Mouse (Mus musculus) gastrocnemius, adult 2 months (tissue): ENCODE results near the gene Zfp646. TPM values are rescaled to one million over a fixed set of nuclear protein-coding genes. Genes with fewer than 3 reads are reported as not detected.
"Not testable (repeated sequence)": the region's sequence is repeated elsewhere in the genome, so short reads cannot be mapped to it uniquely, and the experiment has no call there.

ENCODE experiments used
- DNase-seq: peaks from one replicate; pipeline ENCODE4 v3.0.0; 2022
- H3K27ac ChIP-seq: fragments of 200-600 bp; 2 replicates; pipeline ENCODE4 v1.8.1; 2022; ENCODE audit warnings: mild to moderate bottlenecking
- H3K4me3 ChIP-seq: fragments of 200-600 bp; 2 replicates; pipeline ENCODE4 v1.8.1; 2022; ENCODE audit warnings: mild to moderate bottlenecking, moderate library complexity
- CTCF ChIP-seq: fragments of 200-600 bp; IDR thresholded peaks from 2 replicates; pipeline ENCODE4 v1.8.1; 2022; ENCODE audit warnings: antibody characterized with exemption, mild to moderate bottlenecking, moderate library complexity
- intact Hi-C: fragments of 180-260 bp; cut with DNase I; formaldehyde crosslinking; loops from one replicate; pipeline ENCODE4 v1.15.1; 2025
- total RNA-seq, 2 experiments: library from RNA; stranded (reverse); gene quantifications; 2 replicates each; pipeline ENCODE4 v1.2.3; 2021

The Zfp646 gene
- total RNA-seq, 2 experiments from 2014 or later = 11.8 to 15.4 TPM

DNA sequence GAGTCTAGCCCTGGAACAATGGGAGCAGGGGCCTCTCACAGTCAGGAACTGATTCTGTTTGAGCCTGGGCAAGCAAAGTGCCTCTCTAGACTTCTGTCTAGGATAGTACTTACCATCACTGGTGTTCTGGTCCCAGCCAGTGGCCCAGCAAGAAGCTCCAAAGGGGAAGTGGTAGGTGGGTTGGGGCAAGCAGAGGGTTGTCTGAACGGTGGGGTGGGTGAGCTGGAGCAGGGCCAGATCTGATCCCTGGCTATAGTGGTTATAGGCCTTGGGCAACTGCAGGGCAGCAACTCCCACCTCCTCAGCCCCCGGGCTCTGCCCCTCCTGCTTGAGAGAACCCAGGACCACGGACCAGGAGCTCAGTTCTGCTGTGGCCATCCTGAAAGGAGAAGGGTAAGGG, 12.8 kb downstream of the Zfp646 start:
- TF ChIP-seq CTCF = no peak
- H3K4me3 ChIP-seq = no peak overlapping the region
- no peak overlapping the region for H3K27ac ChIP-seq
- no peak for DNase-seq
- intact Hi-C loops = no loop called here

DNA sequence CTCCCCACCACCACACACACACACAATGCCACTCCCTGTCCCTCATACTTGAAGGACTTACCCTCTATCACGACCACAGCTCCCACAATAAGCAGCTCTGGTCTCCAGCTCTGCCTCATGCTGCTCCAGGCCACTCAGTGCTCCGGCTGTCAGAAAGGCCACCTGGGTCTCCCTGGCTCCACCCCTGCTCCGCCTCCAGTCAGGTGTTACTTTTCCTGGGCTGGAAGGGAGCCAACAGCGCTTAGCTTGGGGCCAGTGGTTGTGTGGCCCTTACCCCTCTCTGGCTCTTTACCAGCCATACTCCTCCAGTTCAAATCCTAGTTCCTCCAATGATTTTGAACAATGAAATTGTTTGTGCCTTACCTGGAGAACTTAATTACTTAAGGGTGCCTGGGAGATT, 14.8 kb downstream of the Zfp646 start, which contains the start of gene Prss53:
Gene Prss53 (minus strand): TSS at position 173 of the 400 bp plus-strand sequence.
- no peak for DNase-seq
- intact Hi-C loops = no loop called here
- no peak within 1 kb of the TSS for H3K4me3 ChIP-seq
- no peak within 1 kb of the TSS for H3K27ac ChIP-seq
- TF ChIP-seq CTCF = no peak

DNA sequence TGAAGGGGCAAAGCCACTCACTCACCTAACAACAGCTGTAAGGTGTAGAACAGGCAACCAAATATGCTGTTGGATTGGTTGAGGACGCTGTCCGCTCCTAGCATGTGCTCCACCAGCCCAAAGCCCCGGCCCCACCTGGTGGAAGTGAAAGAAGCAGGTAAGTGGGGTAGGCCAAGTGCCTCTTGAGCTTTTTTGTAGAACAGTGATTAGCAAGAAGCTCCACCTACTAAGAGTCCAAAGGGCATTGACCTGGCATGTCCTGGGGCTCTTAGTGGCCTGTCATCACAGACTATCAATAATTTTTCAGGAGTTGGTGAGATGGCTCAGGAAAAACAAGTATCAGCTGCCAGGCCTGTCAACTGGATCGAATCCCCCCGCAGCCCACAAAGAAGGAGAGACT, 18.5 kb downstream of the Zfp646 start:
- intact Hi-C loops = no loop called here
- peak overlapping the region; percentile 93 for H3K27ac ChIP-seq
- H3K4me3 ChIP-seq = peak overlapping the region; percentile 90
- no peak for DNase-seq
- no peak for TF ChIP-seq CTCF

- peak within 1 kb of the TSS; percentile 90 for H3K4me3 ChIP-seq
- TF ChIP-seq CTCF = peak; percentile 45
- DNase-seq = peak; percentile 97
- intact Hi-C loops = loop anchor here (5.0 kb wide), 1 partner anchor 42 kb away; no protein-coding TSS in a partner anchor
- peak within 1 kb of the TSS; percentile 93 for H3K27ac ChIP-seq
Observed at GRCm38 (mm10) chr7:127895442-127895841, 19.4 kb downstream of the Zfp646 start, which contains the start of the genes Gm21974 and Vkorc1. Gene Gm21974 (minus strand): TSS chr7:127895454. Gene Vkorc1 (minus strand): TSS chr7:127895617.

DNA sequence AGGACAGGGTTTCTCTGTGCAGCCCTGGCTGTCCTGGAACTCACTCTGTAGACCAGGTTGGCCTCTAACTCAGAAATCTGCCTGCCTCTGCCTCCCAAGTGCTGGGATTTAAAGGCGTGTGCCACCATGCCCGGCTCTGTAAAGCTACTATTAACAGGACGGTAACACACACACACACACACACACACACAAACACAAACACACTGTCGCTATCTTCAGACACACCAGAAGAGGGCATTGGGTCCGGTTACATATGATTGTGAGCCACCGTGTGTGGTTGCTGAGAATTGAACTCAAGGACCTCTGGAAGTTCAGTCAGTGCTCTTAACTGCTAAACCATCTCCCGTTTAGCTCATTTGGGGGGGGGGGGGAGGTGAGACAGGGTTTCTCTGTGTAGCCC, 19.9 kb downstream of the Zfp646 start:
- intact Hi-C loops = loop anchor here (5.0 kb wide), 1 partner anchor 41 kb away; no protein-coding TSS in a partner anchor
- DNase-seq = not testable (repeated sequence)
- peak overlapping the region; percentile 90 for H3K4me3 ChIP-seq
- H3K27ac ChIP-seq = peak overlapping the region; percentile 93

DNA sequence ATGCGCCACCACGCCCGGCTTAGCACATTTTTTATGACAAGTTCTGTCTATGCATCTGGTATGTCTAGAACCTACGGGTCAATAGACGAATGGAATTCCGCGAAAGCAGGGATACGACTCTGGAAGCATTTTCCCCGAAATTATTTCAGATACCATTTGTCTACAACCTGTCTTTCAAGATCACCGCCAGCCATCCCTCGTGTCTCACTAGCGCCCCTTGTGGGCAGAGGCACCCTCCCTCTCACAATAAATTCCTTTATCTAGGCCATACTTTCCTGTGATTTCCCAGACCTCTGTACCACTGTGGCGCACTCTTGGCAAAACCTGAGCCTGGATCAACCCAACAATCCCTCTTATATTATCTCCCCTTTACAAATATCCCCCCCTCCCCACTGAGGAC, 20.4 kb downstream of the Zfp646 start:
- TF ChIP-seq CTCF = peak; percentile 76
- intact Hi-C loops = loop anchor here (5.0 kb wide), 1 partner anchor 41 kb away; no protein-coding TSS in a partner anchor
- peak; percentile 76 for DNase-seq
- Histone ChIP-seq H3K27ac (peak overlapping the region; percentile 93), H3K4me3 (no peak overlapping the region)

DNA sequence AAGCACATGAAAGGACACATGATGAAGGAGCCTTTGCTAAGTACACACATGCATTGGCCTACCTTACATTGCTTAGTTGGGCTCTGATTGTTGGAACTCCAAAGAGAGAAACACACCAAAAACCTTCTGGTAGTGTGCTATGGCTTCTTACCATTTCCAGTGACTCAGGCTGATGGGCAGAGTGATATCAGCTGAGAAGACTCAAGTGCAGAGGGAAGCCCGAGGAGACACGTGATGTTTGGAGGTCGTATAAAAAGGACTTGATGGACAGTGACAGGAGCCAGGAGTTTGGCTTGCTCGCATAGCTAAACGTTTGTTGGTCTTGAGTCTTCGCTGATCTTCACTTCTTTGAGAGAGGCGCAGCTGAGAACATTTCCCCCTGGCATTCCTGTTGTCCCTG, 21.5 kb downstream of the Zfp646 start:
- H3K4me3 ChIP-seq = no peak overlapping the region
- intact Hi-C loops = loop anchor here (5.0 kb wide), 1 partner anchor 40 kb away; no protein-coding TSS in a partner anchor
- no peak for TF ChIP-seq CTCF

DNA sequence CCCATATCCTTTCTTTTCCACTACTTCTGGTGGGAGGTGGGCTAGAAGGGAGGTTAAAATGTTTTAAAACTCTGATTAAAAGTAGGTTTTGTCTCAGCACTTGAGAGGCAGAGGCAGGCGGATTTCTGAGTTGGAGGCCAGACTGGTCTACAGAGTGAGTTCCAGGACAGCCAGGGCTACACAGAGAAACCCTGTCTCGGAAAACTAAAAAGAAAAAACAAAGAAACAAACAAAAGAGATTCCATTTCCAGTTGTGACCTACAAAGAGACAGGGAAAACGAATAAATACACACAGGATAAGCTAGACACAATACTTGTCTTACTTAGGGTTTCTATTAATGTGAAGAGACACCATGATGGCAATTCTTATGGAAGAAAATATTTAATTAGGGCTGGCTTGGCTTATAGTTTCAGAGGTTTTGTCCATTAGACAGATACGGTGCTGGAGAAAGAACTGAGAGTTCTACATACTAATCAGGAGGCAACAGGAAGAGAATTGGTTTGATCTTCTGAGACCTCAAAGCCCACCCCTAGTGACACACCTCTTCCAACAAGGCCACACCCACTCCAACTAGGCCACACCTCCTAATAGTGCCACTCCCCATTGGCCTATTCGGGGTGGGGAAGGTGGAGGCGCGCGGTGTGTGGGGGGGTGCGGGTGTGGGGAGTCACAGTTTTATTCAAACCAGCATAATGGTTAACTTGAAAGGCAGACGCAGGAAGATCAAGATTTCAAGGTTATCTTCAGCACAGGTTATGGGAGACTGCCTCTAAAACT, 22.3 kb downstream of the Zfp646 start:
- DNase-seq = no peak
- Histone ChIP-seq H3K27ac (no peak overlapping the region), H3K4me3 (no peak overlapping the region)
- intact Hi-C loops = loop anchor here (5.0 kb wide), 1 partner anchor 39 kb away; no protein-coding TSS in a partner anchor
- TF ChIP-seq CTCF = no peak

More for the DNA sequence above, 21.5 kb downstream of the Zfp646 start:
- DNase-seq = no peak
- H3K27ac ChIP-seq = no peak overlapping the region

GRCm38 (mm10) chr7:127899997-127900396, 24.0 kb downstream of the Zfp646 start:
- TF ChIP-seq CTCF = no peak
- no peak overlapping the region for H3K4me3 ChIP-seq
- no peak for DNase-seq
- intact Hi-C loops = loop anchor here (5.0 kb wide), 1 partner anchor 37 kb away; no protein-coding TSS in a partner anchor
- no peak overlapping the region for H3K27ac ChIP-seq

- no peak overlapping the region for H3K4me3 ChIP-seq
- H3K27ac ChIP-seq = no peak overlapping the region
- intact Hi-C loops = no loop called here
- no peak for TF ChIP-seq CTCF
- DNase-seq = no peak
Observed at GRCm38 (mm10) chr7:127901772-127902171, 25.8 kb downstream of the Zfp646 start.

- Histone ChIP-seq H3K27ac (peak within 1 kb of the TSS; percentile 97), H3K4me3 (peak within 1 kb of the TSS; percentile 91)
- peak; percentile 87 for DNase-seq
- intact Hi-C loops = no loop called here
- TF ChIP-seq CTCF = no peak
Observed at GRCm38 (mm10) chr7:127903971-127904796, 28.2 kb downstream of the Zfp646 start, which contains the start of gene Bckdk. Gene Bckdk (plus strand): TSS chr7:127904082.

- intact Hi-C loops = no loop called here
- H3K27ac ChIP-seq = peak overlapping the region; percentile 94
Observed at GRCm38 (mm10) chr7:127907939-127908338, 31.9 kb downstream of the Zfp646 start.

More at GRCm38 (mm10) chr7:127907939-127908338, 31.9 kb downstream of the Zfp646 start:
- peak overlapping the region; percentile 39 for H3K4me3 ChIP-seq
- DNase-seq = no peak
- TF ChIP-seq CTCF = no peak
